ENCODE assay signal across 8 mouse cellular contexts in the genomic region with DNA sequence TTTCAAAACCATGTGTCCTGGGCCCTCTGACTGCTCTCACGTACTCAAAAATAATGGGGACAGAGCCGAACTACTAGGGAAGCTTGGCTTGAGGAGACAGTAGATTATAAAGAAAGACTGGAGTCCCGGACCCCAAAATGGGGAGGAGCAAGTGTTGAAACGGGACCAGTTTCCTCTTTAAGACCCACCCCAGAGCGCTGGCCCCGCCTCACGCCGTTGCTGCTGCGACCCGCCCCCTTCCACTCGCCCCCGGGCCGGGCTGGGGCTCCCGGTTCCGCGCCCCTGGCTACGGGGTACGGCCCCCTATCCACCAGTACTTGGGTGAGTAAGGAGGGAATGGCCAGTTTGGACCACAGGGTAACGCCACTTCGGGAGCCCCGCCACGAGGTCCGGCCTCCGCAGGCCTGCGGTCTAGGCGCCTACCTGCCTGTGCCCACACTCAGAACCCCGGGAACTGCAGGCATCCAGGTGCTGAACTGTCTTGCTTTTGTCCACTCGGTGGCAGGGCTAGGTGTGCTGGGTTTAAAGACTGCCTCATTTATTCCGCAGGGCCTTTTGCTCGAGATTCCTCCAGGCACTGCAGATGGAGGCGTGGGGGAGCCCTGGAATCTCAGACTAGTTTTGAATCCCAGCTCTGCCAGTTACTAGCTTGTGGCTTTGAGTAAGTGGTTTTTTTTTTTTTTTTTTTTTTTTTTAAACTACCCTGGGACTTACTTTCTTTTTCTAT. TPM values are rescaled to one million over a fixed set of nuclear protein-coding genes. Genes with fewer than 3 reads are reported as not detected.
DNase-seq lines count a peak whose midpoint lies in the region; ATAC-seq lines count a peak whose summit lies in the region.

No protein-coding gene starts in this region.

- H3K4me3 ChIP-seq in hindbrain, embryonic 13.5 days, result peak overlapping the region; percentile 66
- peak overlapping the region; percentile 93 for H3K4me3 ChIP-seq in megakaryocyte, embryonic 14.5 days (replicated peaks)

- intact Hi-C loops in left cerebral cortex, postnatal 10 days (cut with DNase I), result no loop called here

- peak overlapping the region; percentile 81 for H3K9ac ChIP-seq in hindbrain, embryonic 13.5 days

- H3K27me3 ChIP-seq in hindbrain, embryonic 13.5 days, result no peaks in the 10 kb centered on the region
- no peaks in the 10 kb centered on the region for H3K27me3 ChIP-seq in megakaryocyte, embryonic 14.5 days (replicated peaks)

- peak; percentile 87 for ATAC-seq in hindbrain, embryonic 13.5 days (ENCODE audit: low FRiP score)

- H3K36me3 ChIP-seq in hindbrain, embryonic 13.5 days, result 0 out of 2 replicates have a peak, but pooled peaks cover 3% of the 10 kb centered on the region
- peaks cover 23% of the 10 kb centered on the region for H3K36me3 ChIP-seq in megakaryocyte, embryonic 14.5 days (replicated peaks; ENCODE audit: low read length)

- DNase-seq in T-cell, adult 2 months (ENCODE audit: low spot score), result peak; percentile 55
- peak; percentile 51 to 68 for DNase-seq in cerebellum, postnatal 14 days
- peak; percentile 54 to 70 for DNase-seq in frontal cortex, postnatal 36 days (ENCODE audit: low spot score in 2 of 2)
- peak; percentile 56 to 82 for DNase-seq in left cerebral cortex, postnatal 10 days (ENCODE audit: extremely low spot score in 1 of 2, low spot score in 2 of 2)
- DNase-seq in right cerebral cortex, postnatal 14 days, result peak; percentile 54
- no peak for DNase-seq in c-Kit-positive CD71-positive TER-119-positive erythroid progenitor cells, embryonic 14.5 days (ENCODE audit: low spot score)

- H3K27ac ChIP-seq in hindbrain, embryonic 13.5 days, result no peak overlapping the region

- H3K4me2 ChIP-seq in hindbrain, embryonic 13.5 days, result peak overlapping the region; percentile 80

- peaks cover 11% of the 10 kb centered on the region for H3K4me1 ChIP-seq in hindbrain, embryonic 13.5 days (replicated peaks)
- H3K4me1 ChIP-seq in megakaryocyte, embryonic 14.5 days, result peaks cover 37% of the 10 kb centered on the region

- H3K9me3 ChIP-seq in hindbrain, embryonic 13.5 days, result no peaks in the 10 kb centered on the region
- no peaks in the 10 kb centered on the region for H3K9me3 ChIP-seq in megakaryocyte, embryonic 14.5 days

- 1% methylated on average over 31 of the region's 31 CpGs for whole genome bisulfite sequencing in hindbrain, embryonic 13.5 days

RNA-seq across cellular contexts. Expression of a gene that starts 13.0 kb away (rescaled TPM):
- 48.0 and 53.0 TPM in 2 replicates for polyA plus RNA-seq in hindbrain, embryonic 13.5 days (2015; fragmentation: Nextera tagmentation; extraction: Ambion mirVana)
- 10 to 100 TPM; 31.5 to 32.6 TPM for total RNA-seq in left cerebral cortex, postnatal 10 days (2021)
- 8.0 and 17.3 TPM in 2 replicates for polyA plus RNA-seq in megakaryocyte, embryonic 14.5 days (2012; ENCODE audit: insufficient read depth, low replicate concordance)

RNA-seq across cellular contexts. Expression of a gene that starts 13.0 kb away (rescaled TPM):
- 23.4 and 25.0 TPM in 2 replicates for polyA plus RNA-seq in hindbrain, embryonic 13.5 days (2015; fragmentation: Nextera tagmentation; extraction: Ambion mirVana)
- 10 to 100 TPM; 33.4 to 33.8 TPM for total RNA-seq in left cerebral cortex, postnatal 10 days (2021)
- 0.81 and 1.1 TPM in 2 replicates for polyA plus RNA-seq in megakaryocyte, embryonic 14.5 days (2012; ENCODE audit: insufficient read depth, low replicate concordance)

RNA-seq across cellular contexts. Expression of a gene that starts 32.9 kb away (rescaled TPM):
- polyA plus RNA-seq in hindbrain, embryonic 13.5 days (2015; fragmentation: Nextera tagmentation; extraction: Ambion mirVana), result 19.1 and 21.0 TPM in 2 replicates
- 10 to 100 TPM; 13.8 to 14.5 TPM for total RNA-seq in left cerebral cortex, postnatal 10 days (2021)
- 210 and 238 TPM in 2 replicates for polyA plus RNA-seq in megakaryocyte, embryonic 14.5 days (2012; ENCODE audit: insufficient read depth, low replicate concordance)

RNA-seq across cellular contexts. Expression of a gene that starts 44.6 kb away (rescaled TPM):
- polyA plus RNA-seq in hindbrain, embryonic 13.5 days (2015; fragmentation: Nextera tagmentation; extraction: Ambion mirVana), result 9.6 and 9.9 TPM in 2 replicates
- total RNA-seq in left cerebral cortex, postnatal 10 days (2021), result 10 to 100 TPM; 71.5 to 73.3 TPM
- polyA plus RNA-seq in megakaryocyte, embryonic 14.5 days (2012; ENCODE audit: insufficient read depth, low replicate concordance), result 106 and 312 TPM in 2 replicates

Comparison
In these comparisons a context has a peak if more than half of its experiments do, and no peak if none do; other contexts are left out.
1. RNA of a gene that starts 13.0 kb away (polyA plus RNA-seq): 23.4 to 25.0 TPM in hindbrain, embryonic 13.5 days; 0.81 to 1.1 TPM in megakaryocyte, embryonic 14.5 days; every median in the first group is over 10 times any median in the second.